Mouse (Mus musculus) Muller cell, postnatal 12 days (primary cell): ENCODE data around the gene Crtc3.
A peak's percentile ranks its signal among the peaks of the same experiment; 100 is the strongest.

ENCODE experiments used
- DNase-seq: peaks from one replicate; pipeline ENCODE4 v3.0.0-alpha.2; 2015; ENCODE audit errors: inconsistent ontology term

Crtc3 gene

GRCm38 (mm10) chr7:80688556-80689220 lies at the start of gene Crtc3:
Crtc3 (minus strand) TSS chr7:80688877.
- DNase-seq, result peak; percentile 87

DNA sequence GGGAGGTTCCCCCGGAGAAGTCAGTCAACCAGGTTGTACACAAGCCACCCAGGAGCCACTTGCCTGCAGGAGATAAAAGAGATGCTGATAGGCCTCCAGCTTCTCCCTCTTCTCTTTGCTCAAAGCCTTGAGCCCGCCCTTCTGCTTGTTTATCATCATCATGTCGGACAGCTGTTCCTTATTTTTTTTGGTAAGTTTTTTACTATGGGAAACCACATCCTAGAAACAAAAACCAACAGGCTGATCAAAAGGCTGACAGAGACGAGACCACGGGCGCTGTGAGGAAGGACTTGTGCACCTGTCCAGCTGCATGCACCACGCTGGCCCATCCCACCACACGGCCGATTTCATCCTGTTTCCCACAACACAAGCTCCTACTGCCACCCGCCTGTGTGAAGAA lies 47.5 kb upstream of the Crtc3 start:
- DNase-seq, result no peak

- no peak for DNase-seq
Measured at GRCm38 (mm10) chr7:80732986-80733385, 44.3 kb upstream of the Crtc3 start.

GRCm38 (mm10) chr7:80729662-80730061 lies 41.0 kb upstream of the Crtc3 start:
- peak; percentile 31 for DNase-seq

- DNase-seq, result no peak
Measured at GRCm38 (mm10) chr7:80721041-80721440, 32.4 kb upstream of the Crtc3 start.

DNA sequence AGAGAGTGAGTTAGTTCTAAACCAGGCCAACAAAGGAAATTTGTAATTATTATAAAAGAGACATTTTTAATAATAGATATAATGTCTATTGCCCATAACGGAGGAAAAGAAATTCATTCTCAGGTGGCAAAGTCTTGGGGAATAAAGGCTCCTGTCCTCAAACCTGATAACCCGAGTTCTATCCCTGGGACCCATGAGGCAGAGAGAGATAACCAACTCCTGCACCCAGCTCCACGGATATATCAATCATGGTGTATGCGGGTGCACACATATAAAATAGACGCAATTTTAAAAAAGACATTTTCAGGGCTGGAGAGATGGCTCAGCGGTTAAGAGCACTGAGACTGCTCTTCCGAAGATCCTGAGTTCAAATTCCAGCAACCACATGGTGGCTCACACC lies 30.9 kb upstream of the Crtc3 start:
- no peak for DNase-seq

- no peak for DNase-seq
Measured at GRCm38 (mm10) chr7:80719038-80719437, 30.4 kb upstream of the Crtc3 start.

GRCm38 (mm10) chr7:80718471-80718870 lies 29.8 kb upstream of the Crtc3 start:
- DNase-seq, result no peak

DNA sequence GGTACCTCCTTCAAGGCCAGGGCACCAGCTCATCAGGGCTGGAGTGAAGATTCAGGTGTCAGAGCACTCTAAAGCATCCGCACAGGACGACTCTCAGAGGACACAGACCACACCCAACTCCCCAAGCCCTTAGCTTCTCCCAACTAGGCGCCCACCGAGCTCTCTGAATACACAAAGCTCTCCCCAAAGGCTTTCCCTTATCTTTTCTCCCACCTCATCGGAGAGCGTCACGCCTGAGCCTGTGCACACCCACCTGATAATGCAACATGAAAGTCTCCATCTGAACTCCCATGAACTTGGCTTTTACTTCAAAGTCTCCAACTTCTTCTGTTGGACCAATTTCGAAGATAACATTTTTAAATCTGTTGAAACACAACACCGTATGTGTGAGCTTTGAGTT lies 28.1 kb upstream of the Crtc3 start:
- DNase-seq, result no peak

DNA sequence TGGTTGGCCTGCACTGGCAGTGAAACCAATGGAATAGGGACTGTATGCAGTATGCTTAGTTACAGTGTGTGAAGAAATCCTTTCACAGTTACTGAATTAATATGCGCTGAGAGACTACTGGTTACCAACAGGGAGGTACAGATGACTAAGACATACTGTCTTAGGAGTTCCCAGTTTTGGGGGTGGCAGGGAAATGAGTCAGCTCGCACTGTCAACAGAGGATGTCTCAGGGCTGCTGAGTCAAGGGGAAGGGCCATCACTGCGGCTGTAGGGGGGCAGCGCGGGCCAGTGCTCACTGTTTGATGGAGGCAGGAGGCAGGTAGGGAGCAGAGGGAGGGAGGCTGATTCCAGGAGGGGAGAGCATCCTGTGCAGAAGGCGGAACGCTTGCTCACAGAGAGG lies 26.6 kb upstream of the Crtc3 start:
- DNase-seq, result peak; percentile 42

- DNase-seq, result no peak
Measured at GRCm38 (mm10) chr7:80711496-80711895, 22.8 kb upstream of the Crtc3 start.

DNA sequence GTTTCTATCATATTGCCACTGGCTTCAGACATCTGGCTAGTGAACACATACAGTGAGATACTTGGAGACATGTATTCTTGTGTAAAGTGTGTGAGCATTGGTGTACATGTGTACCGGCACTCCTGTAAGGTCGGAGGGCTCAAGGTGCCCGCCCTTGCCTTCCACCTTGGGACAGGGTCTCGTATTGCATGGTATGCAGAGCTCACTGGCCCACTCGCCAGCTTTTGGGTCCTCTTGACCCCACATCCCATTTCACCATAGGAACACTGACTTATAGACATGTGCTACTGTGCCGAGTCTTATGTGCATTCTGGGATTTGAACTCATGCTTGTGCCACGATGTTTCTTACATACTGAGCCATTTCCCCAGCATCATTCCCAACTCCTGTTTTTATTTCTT lies 21.7 kb upstream of the Crtc3 start:
- DNase-seq, result no peak

GRCm38 (mm10) chr7:80704066-80704465 lies 15.4 kb upstream of the Crtc3 start:
- no peak for DNase-seq

- no peak for DNase-seq
Measured at GRCm38 (mm10) chr7:80702510-80702909, 13.8 kb upstream of the Crtc3 start.

DNA sequence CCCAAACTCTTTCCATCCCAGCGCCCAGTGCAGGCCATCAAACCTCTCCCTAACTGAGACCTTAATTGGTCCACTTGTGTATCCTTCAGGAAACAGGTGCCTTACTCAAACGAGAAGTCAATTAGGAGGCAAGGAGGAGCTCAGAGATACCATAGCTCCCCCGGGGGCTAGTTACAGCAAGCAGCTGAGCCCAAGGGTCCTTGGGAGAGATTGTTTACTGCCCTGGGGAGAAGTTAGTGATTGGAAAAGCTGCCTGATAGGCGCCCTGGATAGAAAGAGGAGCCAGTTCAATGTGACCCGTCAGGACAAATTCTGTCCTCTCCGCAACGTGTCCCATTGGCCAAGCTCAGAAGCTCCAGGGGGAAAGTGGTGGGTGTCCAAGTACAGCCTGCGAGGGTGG lies 11.0 kb upstream of the Crtc3 start:
- no peak for DNase-seq

GRCm38 (mm10) chr7:80698940-80699339 lies 10.3 kb upstream of the Crtc3 start:
- no peak for DNase-seq

- DNase-seq, result no peak
Measured at GRCm38 (mm10) chr7:80697859-80698258, 9.2 kb upstream of the Crtc3 start.

GRCm38 (mm10) chr7:80696903-80697302 lies 8.2 kb upstream of the Crtc3 start:
- DNase-seq, result no peak

GRCm38 (mm10) chr7:80696334-80696733 lies 7.7 kb upstream of the Crtc3 start:
- DNase-seq, result no peak

DNA sequence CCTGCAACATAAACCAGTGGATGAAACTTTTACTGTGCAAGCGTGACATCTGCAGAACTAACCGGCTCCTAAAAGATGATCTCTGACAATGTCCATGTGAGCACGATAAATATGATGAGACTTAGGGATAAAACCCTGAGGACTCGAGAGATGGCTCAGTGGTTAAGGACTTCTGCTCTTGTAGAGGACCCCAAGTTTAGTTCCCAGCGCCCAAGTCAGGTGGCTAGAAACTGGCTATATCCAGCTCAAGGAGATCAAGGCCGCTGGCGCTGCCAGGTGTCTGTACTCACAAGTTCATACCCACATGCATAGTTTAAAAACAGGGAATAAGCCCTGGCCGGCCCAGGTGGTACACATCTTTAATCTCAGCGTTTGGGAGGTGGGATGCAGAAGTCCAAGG lies 3.8 kb upstream of the Crtc3 start:
- no peak for DNase-seq

DNA sequence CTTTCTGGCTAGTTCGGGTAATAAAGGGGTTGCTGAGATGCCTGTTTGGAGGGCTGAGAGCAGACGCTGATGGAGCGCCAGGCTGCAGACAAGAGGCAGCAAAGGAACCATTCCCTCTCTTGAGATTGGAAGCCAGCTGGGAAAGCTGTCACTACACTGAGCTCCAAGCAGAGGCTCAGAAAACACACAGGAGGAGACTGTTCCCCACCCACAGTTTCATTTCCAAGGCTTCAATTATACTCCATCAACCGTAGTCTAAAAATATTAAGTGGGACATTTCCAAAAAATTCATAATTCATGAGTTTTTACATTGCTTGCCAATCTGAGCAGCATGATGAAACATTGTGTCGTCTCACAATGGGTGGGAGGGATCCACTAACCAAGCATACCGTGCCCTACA lies 2.5 kb upstream of the Crtc3 start:
- DNase-seq, result no peak

DNA sequence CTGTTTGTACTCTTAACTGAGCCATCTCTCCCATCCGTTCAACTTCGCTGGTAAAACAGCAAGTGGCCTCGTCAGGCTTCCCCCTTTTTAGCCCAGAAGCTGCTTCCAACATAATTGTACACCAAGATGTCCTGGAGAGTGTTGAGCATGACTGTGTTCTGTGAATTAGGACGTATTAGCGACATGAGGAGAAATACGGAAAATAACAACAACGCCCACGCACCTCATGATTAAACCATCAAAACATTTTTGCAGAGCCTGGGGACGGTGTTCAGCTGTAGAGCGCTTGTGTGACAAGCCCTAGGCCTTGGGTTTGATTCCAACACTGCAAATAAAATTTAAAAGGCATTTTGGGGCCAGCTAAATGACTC lies 529 bp upstream of the Crtc3 start:
- DNase-seq, result peak; percentile 79

- peak; percentile 74 for DNase-seq
Measured at GRCm38 (mm10) chr7:80687721-80688555, 739 bp downstream of the Crtc3 start.
